Mouse (Mus musculus): Measurements from ENCODE around the gene Oxsr1. TPM values are rescaled to one million over a fixed set of nuclear protein-coding genes. Genes with fewer than 3 reads are reported as not detected.
"Not testable (repeated sequence)": the region's sequence is repeated elsewhere in the genome, so short reads cannot be mapped to it uniquely, and the experiment has no call there.

Gene Oxsr1
- polyA plus RNA-seq, 1 experiment from 2014 or later = 11.1 TPM

DNA sequence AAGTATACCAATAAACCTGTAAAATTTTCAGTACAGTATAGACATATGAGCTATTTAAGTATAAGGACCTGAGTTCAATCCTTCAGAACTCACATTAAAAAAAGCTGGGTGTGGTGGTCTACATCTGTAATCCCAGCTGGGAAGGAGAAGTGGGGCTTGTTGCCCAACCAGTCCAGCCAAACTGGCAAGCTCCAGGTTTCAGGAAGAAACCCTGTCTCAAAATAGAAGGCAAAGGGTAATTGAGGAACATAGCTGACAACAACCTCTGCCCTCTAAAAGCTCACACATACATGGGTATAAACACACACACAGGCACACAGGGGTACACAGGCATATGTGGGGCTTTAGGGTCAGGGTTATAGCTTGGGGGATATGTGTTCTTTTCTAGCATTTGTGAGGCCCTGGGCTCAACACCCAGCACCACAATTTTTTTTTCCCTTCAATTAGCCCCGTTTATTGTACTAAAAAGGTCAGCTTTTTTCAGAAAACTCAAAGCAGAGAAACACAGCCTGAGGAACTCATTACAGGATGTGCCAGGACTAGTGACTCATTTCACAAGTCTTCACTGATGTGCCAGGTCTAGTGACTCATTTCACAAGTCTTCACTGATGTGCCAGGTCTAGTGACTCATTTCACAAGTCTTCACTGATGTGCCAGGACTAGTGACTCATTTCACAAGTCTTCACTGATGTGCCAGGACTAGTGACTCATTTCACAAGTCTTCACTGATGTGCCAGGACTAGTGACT lies 56.7 kb downstream of the Oxsr1 start:
- peaks cover 78% of the 10 kb centered on the region for H3K36me3 ChIP-seq
- not testable (repeated sequence) for ATAC-seq; H3K27me3 ChIP-seq (replicated peaks); H3K4me3 ChIP-seq; H3K4me2 ChIP-seq; H3K27ac ChIP-seq; H3K9ac ChIP-seq; H3K9me3 ChIP-seq (replicated peaks); H3K4me1 ChIP-seq
- 65% methylated on average over 1 of the region's 1 CpGs for WGBS (ENCODE audit: insufficient replicate concordance)

GRCm38 (mm10) chr9:119263067-119263466 lies 59.2 kb downstream of the Oxsr1 start:
- ATAC-seq = no peak
- WGBS (ENCODE audit: insufficient replicate concordance) = 84% methylated on average over 4 of the region's 4 CpGs
- peaks cover 79% of the 10 kb centered on the region for H3K36me3 ChIP-seq

DNA sequence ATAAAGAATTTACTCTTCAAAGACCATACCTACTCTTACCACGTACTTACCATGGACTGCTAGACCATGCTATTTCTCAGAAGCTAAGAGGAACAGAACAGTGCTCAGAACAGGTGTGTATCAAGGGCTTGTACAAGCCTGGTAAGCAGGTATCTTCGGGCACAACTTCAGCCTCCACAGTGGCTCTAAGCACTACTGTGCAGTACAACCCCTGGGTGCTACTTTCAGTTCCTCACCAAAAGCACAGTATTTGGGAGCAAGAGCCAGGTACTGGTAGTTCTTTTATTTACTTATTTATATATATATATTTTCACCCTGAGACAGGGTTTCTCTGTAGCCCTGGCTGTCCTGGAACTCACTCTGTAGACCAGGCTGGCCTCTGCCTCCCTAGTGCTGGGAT lies 61.4 kb downstream of the Oxsr1 start:
- Histone ChIP-seq H3K27ac (no peak overlapping the region), H3K9me3 (replicated peaks) (no peaks in the 10 kb centered on the region), H3K4me2 (no peak overlapping the region), H3K4me1 (no peaks in the 10 kb centered on the region), H3K4me3 (no peak overlapping the region), H3K9ac (no peak overlapping the region), H3K27me3 (replicated peaks) (no peaks in the 10 kb centered on the region), H3K36me3 (peaks cover 80% of the 10 kb centered on the region)
- 86% methylated on average over 2 of the region's 2 CpGs for WGBS (ENCODE audit: insufficient replicate concordance)
- ATAC-seq = no peak

More at GRCm38 (mm10) chr9:119263067-119263466, 59.2 kb downstream of the Oxsr1 start:
- H3K4me1 ChIP-seq = no peaks in the 10 kb centered on the region
- no peak overlapping the region for H3K4me2 ChIP-seq
- no peak overlapping the region for H3K4me3 ChIP-seq
- H3K27me3 ChIP-seq (replicated peaks) = no peaks in the 10 kb centered on the region
- H3K9ac ChIP-seq = no peak overlapping the region
- H3K9me3 ChIP-seq (replicated peaks) = no peaks in the 10 kb centered on the region
- no peak overlapping the region for H3K27ac ChIP-seq

- peaks cover 85% of the 10 kb centered on the region for H3K36me3 ChIP-seq
- no peak overlapping the region for H3K4me2 ChIP-seq
- H3K27ac ChIP-seq = no peak overlapping the region
- H3K27me3 ChIP-seq (replicated peaks) = no peaks in the 10 kb centered on the region
- ATAC-seq = no peak
- H3K4me3 ChIP-seq = no peak overlapping the region
- 90% methylated on average over 2 of the region's 2 CpGs for WGBS (ENCODE audit: insufficient replicate concordance)
- no peak overlapping the region for H3K9ac ChIP-seq
- H3K9me3 ChIP-seq (replicated peaks) = no peaks in the 10 kb centered on the region
- H3K4me1 ChIP-seq = no peaks in the 10 kb centered on the region
Observed at GRCm38 (mm10) chr9:119258785-119259184, 63.4 kb downstream of the Oxsr1 start.

DNA sequence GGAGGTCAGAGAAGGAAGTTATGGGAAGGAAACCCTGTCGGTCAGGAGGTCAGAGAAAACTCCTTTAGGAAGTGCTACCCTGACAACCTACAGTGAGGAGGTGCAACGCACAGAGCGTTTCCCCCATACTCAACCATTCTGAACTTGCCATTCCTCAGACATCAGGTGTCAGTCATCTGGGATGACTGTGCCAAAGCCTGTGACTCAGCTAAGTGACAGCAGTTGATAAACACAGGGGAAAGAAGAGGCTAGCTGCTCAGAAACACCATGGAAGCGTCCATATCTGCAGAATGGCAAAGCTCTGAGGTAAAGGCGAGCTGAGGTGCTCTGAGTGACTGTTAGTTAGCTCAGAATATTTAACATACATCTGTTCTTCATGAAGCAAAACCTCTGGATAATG lies 64.1 kb downstream of the Oxsr1 start:
- H3K4me2 ChIP-seq = no peak overlapping the region
- no peak overlapping the region for H3K4me3 ChIP-seq
- no peak for ATAC-seq
- H3K27me3 ChIP-seq (replicated peaks) = no peaks in the 10 kb centered on the region
- 76% methylated on average over 5 of the region's 5 CpGs for WGBS (ENCODE audit: insufficient replicate concordance)
- no peak overlapping the region for H3K27ac ChIP-seq
- H3K36me3 ChIP-seq = peaks cover 86% of the 10 kb centered on the region
- no peak overlapping the region for H3K9ac ChIP-seq
- no peaks in the 10 kb centered on the region for H3K4me1 ChIP-seq
- no peaks in the 10 kb centered on the region for H3K9me3 ChIP-seq (replicated peaks)

GRCm38 (mm10) chr9:119256161-119256560 lies 66.1 kb downstream of the Oxsr1 start:
- H3K4me2 ChIP-seq = no peak overlapping the region
- 87% methylated on average over 12 of the region's 12 CpGs for WGBS (ENCODE audit: insufficient replicate concordance)
- no peaks in the 10 kb centered on the region for H3K4me1 ChIP-seq
- H3K9ac ChIP-seq = no peak overlapping the region
- H3K27me3 ChIP-seq (replicated peaks) = no peaks in the 10 kb centered on the region
- ATAC-seq = no peak
- no peaks in the 10 kb centered on the region for H3K9me3 ChIP-seq (replicated peaks)
- H3K4me3 ChIP-seq = no peak overlapping the region
- peaks cover 79% of the 10 kb centered on the region for H3K36me3 ChIP-seq
- no peak overlapping the region for H3K27ac ChIP-seq

DNA sequence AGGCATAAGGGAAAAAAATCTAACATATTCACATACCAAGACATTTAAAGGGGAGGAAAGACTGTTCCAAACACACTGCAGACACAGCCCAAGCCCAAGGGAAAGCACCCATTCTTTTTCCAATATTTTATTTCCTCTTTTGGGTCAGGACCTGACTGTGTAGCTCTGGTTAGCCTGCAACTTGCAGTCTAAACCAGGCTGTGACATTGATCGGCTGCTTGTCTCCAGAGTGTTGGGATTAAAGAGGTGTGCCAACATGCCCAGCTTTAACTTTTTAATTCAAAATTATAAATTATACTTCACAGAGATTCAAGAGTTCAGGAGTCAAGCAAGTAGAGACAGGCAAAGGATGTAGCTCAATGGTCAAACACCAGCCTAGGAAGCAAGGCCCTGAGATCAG lies 67.1 kb downstream of the Oxsr1 start:
- no peaks in the 10 kb centered on the region for H3K9me3 ChIP-seq (replicated peaks)
- peaks cover 84% of the 10 kb centered on the region for H3K36me3 ChIP-seq
- H3K9ac ChIP-seq = no peak overlapping the region
- no peak overlapping the region for H3K4me2 ChIP-seq
- whole genome bisulfite sequencing (ENCODE audit: insufficient replicate concordance) = 77% methylated on average over 1 of the region's 1 CpGs
- no peak overlapping the region for H3K4me3 ChIP-seq
- no peaks in the 10 kb centered on the region for H3K27me3 ChIP-seq (replicated peaks)
- H3K27ac ChIP-seq = no peak overlapping the region
- no peaks in the 10 kb centered on the region for H3K4me1 ChIP-seq
- ATAC-seq = no peak

DNA sequence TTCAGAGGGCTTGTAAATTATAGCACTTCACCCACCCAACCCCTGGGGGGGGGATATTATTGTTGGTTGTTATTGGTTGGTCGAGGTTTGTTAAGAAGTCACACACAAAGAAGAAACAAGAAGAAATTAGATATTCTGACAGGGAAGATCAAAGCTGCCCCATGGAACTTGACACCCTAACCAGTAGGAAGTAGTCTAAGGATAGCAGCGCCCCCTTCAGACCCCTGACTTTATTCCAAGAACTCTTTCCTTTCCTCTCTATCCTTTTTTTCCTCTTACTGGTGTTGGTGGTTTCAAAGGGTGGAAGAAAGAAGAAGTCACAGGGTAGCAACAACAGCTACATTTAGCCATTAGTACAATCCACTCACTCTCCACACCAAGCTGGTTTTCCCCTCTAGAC lies 68.0 kb downstream of the Oxsr1 start:
- WGBS (ENCODE audit: insufficient replicate concordance) = 78% methylated on average over 2 of the region's 2 CpGs
- Histone ChIP-seq H3K4me1 (0 out of 2 replicates have a peak, but pooled peaks cover 1% of the 10 kb centered on the region), H3K27ac (no peak overlapping the region), H3K36me3 (peaks cover 84% of the 10 kb centered on the region), H3K4me3 (no peak overlapping the region), H3K9me3 (replicated peaks) (no peaks in the 10 kb centered on the region), H3K4me2 (no peak overlapping the region), H3K27me3 (replicated peaks) (no peaks in the 10 kb centered on the region), H3K9ac (no peak overlapping the region)
- ATAC-seq = no peak

DNA sequence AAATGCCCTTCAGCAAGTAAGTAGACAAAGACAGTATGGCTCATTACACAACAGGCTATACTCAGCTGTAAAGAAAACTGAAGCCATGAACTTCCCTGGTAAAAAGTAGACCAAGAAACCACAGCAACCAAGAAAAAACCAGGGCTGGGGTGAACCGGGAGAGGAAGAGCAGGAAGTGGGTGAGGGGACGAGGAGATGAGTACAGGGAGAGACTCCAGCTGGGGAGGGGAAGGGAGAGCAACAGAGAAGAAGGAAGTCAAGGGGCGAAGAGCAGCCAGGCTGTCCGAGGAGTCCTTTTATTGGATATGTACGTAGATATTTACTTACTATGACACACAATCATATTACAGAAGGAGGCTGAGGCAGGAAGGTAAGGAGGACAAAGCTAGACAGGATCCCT lies 74.2 kb downstream of the Oxsr1 start:
- Histone ChIP-seq H3K27ac (no peak overlapping the region), H3K9ac (no peak overlapping the region), H3K27me3 (replicated peaks) (no peaks in the 10 kb centered on the region), H3K36me3 (peaks cover 74% of the 10 kb centered on the region), H3K4me1 (0 out of 2 replicates have a peak, but pooled peaks cover 3% of the 10 kb centered on the region), H3K9me3 (replicated peaks) (no peaks in the 10 kb centered on the region), H3K4me3 (no peak overlapping the region), H3K4me2 (no peak overlapping the region)
- 44% methylated on average over 5 of the region's 5 CpGs for WGBS (ENCODE audit: insufficient replicate concordance)
- ATAC-seq = no peak

DNA sequence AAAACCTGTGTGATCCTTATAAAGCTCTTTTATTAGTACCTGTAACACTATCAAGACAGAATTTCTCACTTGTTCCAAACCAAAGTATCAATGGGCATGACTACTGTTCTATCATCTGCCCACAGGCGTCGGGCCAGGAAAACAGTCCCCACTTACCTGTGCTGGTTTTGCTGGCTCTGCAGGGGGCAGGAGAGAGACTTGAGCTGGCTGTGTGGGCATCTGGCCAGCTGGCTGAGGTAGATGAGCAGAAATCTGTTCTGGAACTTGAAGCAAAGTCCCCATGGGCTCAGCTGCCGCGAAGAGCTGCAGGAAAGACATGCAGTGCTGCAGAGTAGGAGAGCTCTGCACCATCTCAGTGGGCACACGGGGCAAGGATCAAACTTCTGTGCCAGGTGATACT lies 75.4 kb downstream of the Oxsr1 start:
- no peak overlapping the region for H3K9ac ChIP-seq
- no peak overlapping the region for H3K4me2 ChIP-seq
- WGBS (ENCODE audit: insufficient replicate concordance) = 85% methylated on average over 5 of the region's 5 CpGs
- no peak overlapping the region for H3K27ac ChIP-seq
- H3K4me3 ChIP-seq = no peak overlapping the region
- H3K9me3 ChIP-seq (replicated peaks) = no peaks in the 10 kb centered on the region
- 0 out of 2 replicates have a peak, but pooled peaks cover 3% of the 10 kb centered on the region for H3K4me1 ChIP-seq
- H3K27me3 ChIP-seq (replicated peaks) = no peaks in the 10 kb centered on the region
- ATAC-seq = no peak
- H3K36me3 ChIP-seq = peaks cover 82% of the 10 kb centered on the region

DNA sequence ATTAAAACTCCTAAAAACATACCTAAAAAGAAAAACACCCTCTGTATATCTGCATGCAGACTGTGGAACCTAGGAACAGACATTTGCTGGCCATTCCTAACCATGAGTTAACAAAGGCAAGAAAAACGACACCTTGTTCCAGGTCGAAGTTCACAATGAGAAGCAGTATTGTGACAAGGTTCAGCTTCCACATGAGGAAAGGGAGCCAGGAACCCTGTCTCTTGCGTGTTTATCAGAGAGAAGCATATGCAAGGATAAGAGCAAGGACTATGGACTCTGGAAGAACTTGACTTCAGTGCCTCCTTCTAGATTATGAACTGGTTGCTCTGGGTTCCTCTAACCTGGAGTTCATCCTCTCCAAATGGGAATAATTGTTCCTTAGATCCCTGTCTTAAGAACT lies 78.2 kb downstream of the Oxsr1 start:
- peaks cover 84% of the 10 kb centered on the region for H3K36me3 ChIP-seq
- ATAC-seq = no peak
- H3K9ac ChIP-seq = no peak overlapping the region
- H3K4me1 ChIP-seq = no peaks in the 10 kb centered on the region
- WGBS (ENCODE audit: insufficient replicate concordance) = 77% methylated on average over 3 of the region's 3 CpGs
- no peak overlapping the region for H3K4me3 ChIP-seq
- H3K4me2 ChIP-seq = no peak overlapping the region
- H3K27ac ChIP-seq = no peak overlapping the region
- H3K9me3 ChIP-seq (replicated peaks) = no peaks in the 10 kb centered on the region
- no peaks in the 10 kb centered on the region for H3K27me3 ChIP-seq (replicated peaks)

GRCm38 (mm10) chr9:119241169-119241865 lies 80.9 kb downstream of the Oxsr1 start:
- Histone ChIP-seq H3K4me1 (no peaks in the 10 kb centered on the region), H3K36me3 (peaks cover 72% of the 10 kb centered on the region), H3K4me2 (no peak overlapping the region), H3K27me3 (replicated peaks) (no peaks in the 10 kb centered on the region), H3K9me3 (replicated peaks) (no peaks in the 10 kb centered on the region), H3K4me3 (no peak overlapping the region), H3K27ac (no peak overlapping the region), H3K9ac (no peak overlapping the region)
- 77% methylated on average over 11 of the region's 11 CpGs for WGBS (ENCODE audit: insufficient replicate concordance)
- no peak for ATAC-seq

Measured in liver, embryonic 12.5 days (tissue).